Comparison of ENCODE assay signal across 9 mouse cellular contexts in genomic region chr4:97582796-97583430, GRCm38 (mm10).
DNase-seq lines count a peak whose midpoint lies in the region; ATAC-seq and TF ChIP-seq lines count a peak whose summit lies in the region.
"Had no signal": no experiment of that assay in that cellular context is flagged by ENCODE, and none has a peak within 500 bp of the region (broad histone marks: within the 10 kb centered on the region; RNA-seq: fewer than 3 reads in every experiment).

No protein-coding gene starts in this region.

- no peak for TF ChIP-seq POLR2A in thymus, adult 2 months (IDR thresholded peaks at IDR 0.05; ENCODE audit: control insufficient read depth, extremely low read depth, insufficient read depth, low read length, poor library complexity)

- no peak for ATAC-seq in lung, embryonic 15.5 days (ENCODE audit: borderline replicate concordance, extremely low read depth, low FRiP score, low TSS enrichment)
- no peak for ATAC-seq in intestine, postnatal 0 days

- H3K27ac ChIP-seq in lung, embryonic 15.5 days, result no peak overlapping the region
- no peak overlapping the region for H3K27ac ChIP-seq in intestine, postnatal 0 days (ENCODE audit: low read depth, low read length)
- no peak overlapping the region for H3K27ac ChIP-seq in thymus, adult 2 months (ENCODE audit: control insufficient read depth, insufficient read depth, low read length)

- H3K4me3 ChIP-seq in lung, embryonic 15.5 days, result peak overlapping the region; percentile 12
- no peak overlapping the region for H3K4me3 ChIP-seq in intestine, postnatal 0 days (ENCODE audit: low read depth, low read length)
- no peak overlapping the region for H3K4me3 ChIP-seq in thymus, adult 2 months (ENCODE audit: control insufficient read depth, insufficient read depth, low read length)
- H3K4me3 ChIP-seq: myocyte had no signal

- no peaks in the 10 kb centered on the region for H3K36me3 ChIP-seq in lung, embryonic 15.5 days
- no peaks in the 10 kb centered on the region for H3K36me3 ChIP-seq in intestine, postnatal 0 days (ENCODE audit: control insufficient read depth, insufficient read depth)
- no peaks in the 10 kb centered on the region for H3K36me3 ChIP-seq in thymus, adult 2 months (ENCODE audit: control insufficient read depth, insufficient read depth, low read length)

- peak; percentile 20 to 52 for DNase-seq in cerebellum, postnatal 10 days
- DNase-seq in cerebellum, adult 9-10 months, result no peak
- DNase-seq in lung, postnatal 4 days, result no peak
- DNase-seq in retina, embryonic 14.5 days (ENCODE audit: low spot score), result peak; percentile 81
- DNase-seq in thymus, postnatal 0 days (ENCODE audit: low spot score), result no peak
- DNase-seq in thymus, adult 2 months, result no peak

- H3K9me3 ChIP-seq in lung, embryonic 15.5 days, result no peaks in the 10 kb centered on the region
- H3K9me3 ChIP-seq in intestine, postnatal 0 days (ENCODE audit: control insufficient read depth), result no peaks in the 10 kb centered on the region

- no peak for TF ChIP-seq CTCF in intestine, postnatal 0 days (IDR thresholded peaks at IDR 0.05; ENCODE audit: low read depth)
- no peak for TF ChIP-seq CTCF in thymus, adult 2 months (IDR thresholded peaks at IDR 0.05; ENCODE audit: borderline replicate concordance, control insufficient read depth, extremely low read depth, insufficient read depth, low read length, poor library complexity)

- H3K9ac ChIP-seq in lung, embryonic 15.5 days, result no peak overlapping the region
- H3K9ac ChIP-seq in intestine, postnatal 0 days (ENCODE audit: low read depth, low read length), result no peak overlapping the region

- H3K27me3 ChIP-seq in lung, embryonic 15.5 days, result no peaks in the 10 kb centered on the region
- no peaks in the 10 kb centered on the region for H3K27me3 ChIP-seq in intestine, postnatal 0 days (replicated peaks; ENCODE audit: control insufficient read depth, insufficient read depth, low read length)
- H3K27me3 ChIP-seq in thymus, adult 2 months (ENCODE audit: control insufficient read depth, insufficient read depth, low read length), result no peaks in the 10 kb centered on the region

- 48% methylated on average over 15 of the region's 15 CpGs for WGBS in lung, embryonic 15.5 days
- 67% methylated on average over 15 of the region's 15 CpGs for WGBS in intestine, postnatal 0 days
- WGBS in thymus, adult 2 months, result 91% methylated on average over 15 of the region's 15 CpGs

- H3K4me2 ChIP-seq in lung, embryonic 15.5 days, result peak overlapping the region; percentile 45
- peak overlapping the region; percentile 27; the same call in 1 of the 2 replicates for H3K4me2 ChIP-seq in intestine, postnatal 0 days (replicated peaks; ENCODE audit: low read depth)

- 0 out of 2 replicates have a peak, but pooled peaks cover 6% of the 10 kb centered on the region for H3K4me1 ChIP-seq in lung, embryonic 15.5 days
- no peaks in the 10 kb centered on the region for H3K4me1 ChIP-seq in intestine, postnatal 0 days (replicated peaks; ENCODE audit: control insufficient read depth, insufficient read depth, low read length)
- no peaks in the 10 kb centered on the region for H3K4me1 ChIP-seq in thymus, adult 2 months (replicated peaks; ENCODE audit: control insufficient read depth, insufficient read depth, low read length)

Comparison
In these comparisons a context has a peak if more than half of its experiments do, and no peak if none do; other contexts are left out.
1. DNase-seq: peak in cerebellum, postnatal 10 days (2 of 2) and retina, embryonic 14.5 days (single experiment); none in cerebellum, adult 9-10 months (single experiment), lung, postnatal 4 days (0 of 2), thymus, postnatal 0 days (single experiment) and thymus, adult 2 months (single experiment).